Mouse (Mus musculus) lung, embryonic 16.5 days (tissue): ENCODE data around the gene Cnnm3. TPM values are rescaled to one million over a fixed set of nuclear protein-coding genes. Genes with fewer than 3 reads are reported as not detected.

Source experiments
- ATAC-seq: fragments of 200-750 bp; cut with Nextera tagmentation; 2 replicates; pipeline ENCODE4 v1.8.0; 2017; ENCODE audit warnings: low read depth, mild to moderate bottlenecking, moderate library complexity
- H3K27ac ChIP-seq: fragments of 300-500 bp; sonication (generic); 2 replicates; pipeline ENCODE4 v1.5.1; 2014; ENCODE audit warnings: mild to moderate bottlenecking, control low read depth, low read length
- H3K27me3 ChIP-seq: fragments of 300-500 bp; sonication (generic); 2 replicates; pipeline ENCODE4 v1.6.1; 2014; ENCODE audit warnings: low read depth, low read length, mixed read lengths; ENCODE audit not compliant: control insufficient read depth, insufficient read depth
- H3K36me3 ChIP-seq: fragments of 300-500 bp; sonication (generic); 2 replicates; pipeline ENCODE4 v1.6.1; 2014; ENCODE audit warnings: low read length; ENCODE audit not compliant: control insufficient read depth, insufficient read depth
- H3K4me1 ChIP-seq: fragments of 300-500 bp; sonication (generic); replicated peaks from 2 replicates; pipeline ENCODE4 v1.6.1; 2014; ENCODE audit warnings: low read length, mixed read lengths; ENCODE audit not compliant: control insufficient read depth, insufficient read depth
- H3K4me2 ChIP-seq: fragments of 300-500 bp; sonication (generic); 2 replicates; pipeline ENCODE4 v1.6.1; 2014; ENCODE audit warnings: low read depth, low read length, control low read depth
- H3K4me3 ChIP-seq: fragments of 300-500 bp; sonication (generic); 2 replicates; pipeline ENCODE4 v1.5.1; 2014; ENCODE audit warnings: mild to moderate bottlenecking, low read length, control low read depth
- H3K9ac ChIP-seq: fragments of 300-500 bp; sonication (generic); 2 replicates; pipeline ENCODE4 v1.6.1; 2014; ENCODE audit warnings: low read length, control low read depth
- H3K9me3 ChIP-seq: fragments of 300-500 bp; sonication (generic); 2 replicates; pipeline ENCODE4 v1.6.1; 2016; ENCODE audit warnings: low read length; ENCODE audit not compliant: control insufficient read depth
- WGBS: fragments of 180-500 bp; shearing (Covaris S2); extraction: QIAGEN DNeasy Blood & Tissue Kit; methylation state at CpG from one replicate; pipeline ENCODE4 v1.1.7; 2014; 5-methylcytosine and 5-hydroxymethylcytosine counted together
- microRNA-seq: library from miRNA; unstranded; fragments of <30 nt; microRNA quantifications from one replicate; pipeline ENCODE4, GENCODE M21; 2016
- polyA plus RNA-seq: library from polyadenylated mRNA; unstranded; fragments of >200 nt; fragmentation: Nextera tagmentation; extraction: Ambion mirVana; gene quantifications from 2 replicates; pipeline ENCODE4 v1.2.1, GENCODE M21; 2015

The Cnnm3 gene
- polyA plus RNA-seq, 1 experiment from 2014 or later = 3.5 TPM

GRCm38 (mm10) chr1:36572140-36572700 is 60.6 kb downstream of the Cnnm3 start:
- Histone ChIP-seq H3K36me3 (no peaks in the 10 kb centered on the region), H3K4me3 (no peak overlapping the region), H3K9ac (no peak overlapping the region), H3K9me3 (no peaks in the 10 kb centered on the region), H3K4me1 (peaks cover 62% of the 10 kb centered on the region), H3K27me3 (no peaks in the 10 kb centered on the region), H3K4me2 (no peak overlapping the region), H3K27ac (peak overlapping the region; percentile 28; the same call in 1 of the 2 replicates)
- no peak for ATAC-seq
- WGBS = 59% methylated on average over 2 of the region's 2 CpGs

- no peaks in the 10 kb centered on the region for H3K36me3 ChIP-seq
Observed at GRCm38 (mm10) chr1:36572709-36573108, 61.0 kb downstream of the Cnnm3 start.

GRCm38 (mm10) chr1:36573524-36573923 is 61.9 kb downstream of the Cnnm3 start:
- H3K27ac ChIP-seq = peak overlapping the region; percentile 72
- 66% methylated on average over 8 of the region's 8 CpGs for WGBS
- H3K4me1 ChIP-seq = peaks cover 54% of the 10 kb centered on the region
- H3K9ac ChIP-seq = 0 out of 2 replicates have a peak overlapping the region, but pooled peaks have one; percentile 21
- ATAC-seq = peak; percentile 24; the same call in 1 of the 2 replicates
- H3K4me2 ChIP-seq = no peak overlapping the region
- H3K27me3 ChIP-seq = no peaks in the 10 kb centered on the region
- no peaks in the 10 kb centered on the region for H3K36me3 ChIP-seq
- H3K9me3 ChIP-seq = no peaks in the 10 kb centered on the region
- no peak overlapping the region for H3K4me3 ChIP-seq

More at GRCm38 (mm10) chr1:36572709-36573108, 61.0 kb downstream of the Cnnm3 start:
- peaks cover 62% of the 10 kb centered on the region for H3K4me1 ChIP-seq
- WGBS = 70% methylated on average over 1 of the region's 1 CpGs
- H3K4me2 ChIP-seq = no peak overlapping the region
- no peaks in the 10 kb centered on the region for H3K9me3 ChIP-seq
- ATAC-seq = no peak
- no peak overlapping the region for H3K9ac ChIP-seq
- H3K27ac ChIP-seq = no peak overlapping the region
- no peaks in the 10 kb centered on the region for H3K27me3 ChIP-seq
- H3K4me3 ChIP-seq = no peak overlapping the region

- peak; percentile 25 for ATAC-seq
- Histone ChIP-seq H3K9me3 (no peaks in the 10 kb centered on the region), H3K27ac (peak overlapping the region; percentile 72), H3K27me3 (no peaks in the 10 kb centered on the region), H3K4me3 (no peak overlapping the region), H3K4me1 (peaks cover 46% of the 10 kb centered on the region), H3K4me2 (no peak overlapping the region), H3K9ac (0 out of 2 replicates have a peak overlapping the region, but pooled peaks have one; percentile 21), H3K36me3 (no peaks in the 10 kb centered on the region)
- WGBS = 57% methylated on average over 5 of the region's 5 CpGs
Observed at GRCm38 (mm10) chr1:36574196-36574955, 62.7 kb downstream of the Cnnm3 start.

GRCm38 (mm10) chr1:36575347-36575746 is 63.7 kb downstream of the Cnnm3 start:
- no peak for ATAC-seq
- H3K4me1 ChIP-seq = peaks cover 46% of the 10 kb centered on the region
- no peaks in the 10 kb centered on the region for H3K27me3 ChIP-seq
- H3K9ac ChIP-seq = no peak overlapping the region
- H3K9me3 ChIP-seq = no peaks in the 10 kb centered on the region
- H3K4me2 ChIP-seq = no peak overlapping the region
- WGBS = 46% methylated on average over 6 of the region's 6 CpGs
- no peaks in the 10 kb centered on the region for H3K36me3 ChIP-seq
- H3K4me3 ChIP-seq = no peak overlapping the region
- H3K27ac ChIP-seq = no peak overlapping the region

- Histone ChIP-seq H3K27ac (no peak overlapping the region), H3K4me3 (no peak overlapping the region), H3K4me2 (no peak overlapping the region), H3K4me1 (peaks cover 48% of the 10 kb centered on the region), H3K9ac (no peak overlapping the region), H3K9me3 (no peaks in the 10 kb centered on the region), H3K27me3 (no peaks in the 10 kb centered on the region), H3K36me3 (no peaks in the 10 kb centered on the region)
- WGBS = 70% methylated on average over 6 of the region's 6 CpGs
- no peak for ATAC-seq
Observed at GRCm38 (mm10) chr1:36576991-36577675, 65.5 kb downstream of the Cnnm3 start.

Small RNAs within 50 kb of the gene (microRNA-seq; reads per million reads assigned to microRNA genes)
- gene Gm47280 = not detected

Other genes with a start within 250 kb of the Cnnm3 start
- gene Neurl3, start 237.2 kb upstream of the Cnnm3 start, polyA plus RNA-seq = 7.5 and 7.7 TPM in 2 replicates
- gene Arid5a, start 204.1 kb upstream of the Cnnm3 start, polyA plus RNA-seq = 9.1 and 10.9 TPM in 2 replicates
- gene Kansl3, start 142.7 kb upstream of the Cnnm3 start, polyA plus RNA-seq = 40.8 and 42.9 TPM in 2 replicates
- gene Fer1l5, start 139.6 kb upstream of the Cnnm3 start, polyA plus RNA-seq = 0.88 and 1.1 TPM in 2 replicates
- 45.6 and 48.5 TPM in 2 replicates for gene Lman2l, start 66.6 kb upstream of the Cnnm3 start, polyA plus RNA-seq
- 12.3 and 13.0 TPM in 2 replicates for gene Cnnm4, start 40.2 kb upstream of the Cnnm3 start, polyA plus RNA-seq
- 17.9 and 20.0 TPM in 2 replicates for gene Ankrd23, start 25.0 kb downstream of the Cnnm3 start, polyA plus RNA-seq
- 0.29 TPM in 1 of 2 replicates, not detected in the other for gene Gm42417, start 27.6 kb downstream of the Cnnm3 start, polyA plus RNA-seq
- 23.3 and 26.2 TPM in 2 replicates for gene Ankrd39, start 35.6 kb downstream of the Cnnm3 start, polyA plus RNA-seq
- 14.4 and 14.8 TPM in 2 replicates for gene Sema4c, start 46.5 kb downstream of the Cnnm3 start, polyA plus RNA-seq
- 4.4 and 5.5 TPM in 2 replicates for gene Fam178b, start 171.3 kb downstream of the Cnnm3 start, polyA plus RNA-seq
- 514 and 543 TPM in 2 replicates for gene Cox5b, start 179.6 kb downstream of the Cnnm3 start, polyA plus RNA-seq
- gene 4933424G06Rik, start 198.3 kb downstream of the Cnnm3 start, polyA plus RNA-seq = not detected in 2 replicates
- 90.0 and 93.1 TPM in 2 replicates for gene Actr1b, start 202.6 kb downstream of the Cnnm3 start, polyA plus RNA-seq
- gene Zap70, start 249.9 kb downstream of the Cnnm3 start, polyA plus RNA-seq = 1.5 and 1.9 TPM in 2 replicates